Mouse (Mus musculus): Measurements from ENCODE around the gene Cracr2b.

Gene Cracr2b

DNA sequence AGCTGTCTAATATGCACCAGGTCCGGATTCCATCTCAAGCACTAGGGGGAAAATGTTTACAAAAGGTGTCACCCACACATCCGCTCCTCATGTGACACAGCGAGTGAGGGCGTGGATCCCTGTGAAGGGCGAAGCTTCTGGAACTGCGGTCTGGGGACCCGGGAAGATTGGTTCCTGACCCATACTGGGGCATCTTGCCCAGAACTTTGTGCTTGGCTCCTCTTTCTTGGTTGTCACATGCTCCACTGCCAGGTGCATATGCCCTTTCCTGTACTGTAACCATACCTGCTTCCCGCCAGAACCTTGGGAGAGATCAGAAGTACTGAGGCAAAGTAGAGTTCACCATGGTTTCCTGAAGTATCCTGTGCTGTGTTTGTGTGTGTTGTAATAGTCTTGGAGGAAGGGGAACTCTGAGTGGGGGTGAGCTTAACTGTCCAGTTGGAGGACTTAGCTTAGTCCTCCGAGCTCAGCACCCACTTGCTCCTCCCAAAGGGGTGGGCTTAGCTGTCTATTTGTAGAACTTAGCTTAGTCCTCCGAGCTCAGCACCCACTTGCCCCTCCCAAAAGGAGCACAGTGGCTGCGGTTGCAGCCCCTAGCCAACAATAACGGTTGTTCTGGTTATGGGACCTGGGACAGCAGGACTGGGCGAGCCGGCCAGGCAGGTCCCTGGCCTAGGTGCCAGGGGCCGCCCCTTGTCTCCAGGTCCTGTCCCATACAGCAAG lies at the start of gene Cracr2b:
Gene Cracr2b, plus strand, starts transcription at position 704 of the 723 bp plus-strand sequence.
- DNase-seq: peak in 1 of 2 experiments; percentile 26

DNA sequence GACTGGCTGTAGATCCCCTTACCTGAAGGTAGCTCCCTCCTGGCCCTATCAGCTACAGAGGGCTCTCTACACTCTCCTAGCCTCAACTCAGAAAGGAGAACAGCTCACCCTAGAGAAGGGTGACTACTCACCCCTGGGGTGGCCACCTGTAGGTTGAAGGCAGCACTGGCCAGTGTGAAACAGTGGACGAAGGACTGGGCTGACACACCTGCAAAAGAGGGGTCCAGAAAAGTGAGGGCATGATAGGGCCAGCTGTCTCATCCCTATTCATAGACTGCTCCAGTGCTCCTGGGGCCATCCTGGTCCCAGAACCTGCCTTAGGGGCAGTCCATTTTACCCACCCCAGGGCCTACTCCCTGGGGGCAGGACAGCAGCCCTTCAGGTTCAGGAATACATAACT lies 49.2 kb upstream of the Cracr2b start:
- DNase-seq: no peak

DNA sequence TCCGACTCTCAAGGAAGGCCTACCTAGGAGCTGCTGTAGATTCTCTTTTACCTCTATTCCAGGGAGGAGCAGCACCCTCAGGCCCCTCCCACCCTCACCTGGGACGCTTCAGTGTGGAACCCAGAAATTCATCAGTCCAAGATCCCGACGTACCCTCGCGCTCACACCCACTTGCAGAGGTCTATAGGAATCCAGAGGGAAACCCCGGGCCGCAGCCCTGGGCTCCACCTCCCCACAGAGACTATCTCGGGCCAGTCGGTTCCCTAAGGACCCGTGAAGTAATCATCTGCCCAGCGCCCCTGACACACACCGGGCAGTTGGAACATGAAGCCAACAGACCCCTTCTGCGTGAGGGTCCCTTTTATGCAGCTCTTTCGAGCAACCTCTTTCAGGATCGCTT lies 47.6 kb upstream of the Cracr2b start:
- no peak for DNase-seq

- peak; percentile 100 for DNase-seq
These were observed 46.9 kb upstream of the Cracr2b start, which contains the start of gene Gatd1 for GRCm38 (mm10) chr7:141413809-141414584. Gene Gatd1, minus strand, starts transcription at chr7:141414136.

GRCm38 (mm10) chr7:141416144-141416841 lies 44.6 kb upstream of the Cracr2b start:
- peak in 1 of 2 experiments; percentile 31 for DNase-seq

- DNase-seq: peak; percentile 46 to 49
These were observed 42.9 kb upstream of the Cracr2b start for GRCm38 (mm10) chr7:141417731-141418681.

GRCm38 (mm10) chr7:141418970-141419369 lies 41.9 kb upstream of the Cracr2b start:
- DNase-seq: peak; percentile 69 to 74

- no peak for DNase-seq
These were observed 40.7 kb upstream of the Cracr2b start for GRCm38 (mm10) chr7:141420030-141420702.

GRCm38 (mm10) chr7:141423811-141424210 lies 37.1 kb upstream of the Cracr2b start:
- DNase-seq: no peak

GRCm38 (mm10) chr7:141426948-141427730 lies 33.8 kb upstream of the Cracr2b start:
- no peak for DNase-seq

DNA sequence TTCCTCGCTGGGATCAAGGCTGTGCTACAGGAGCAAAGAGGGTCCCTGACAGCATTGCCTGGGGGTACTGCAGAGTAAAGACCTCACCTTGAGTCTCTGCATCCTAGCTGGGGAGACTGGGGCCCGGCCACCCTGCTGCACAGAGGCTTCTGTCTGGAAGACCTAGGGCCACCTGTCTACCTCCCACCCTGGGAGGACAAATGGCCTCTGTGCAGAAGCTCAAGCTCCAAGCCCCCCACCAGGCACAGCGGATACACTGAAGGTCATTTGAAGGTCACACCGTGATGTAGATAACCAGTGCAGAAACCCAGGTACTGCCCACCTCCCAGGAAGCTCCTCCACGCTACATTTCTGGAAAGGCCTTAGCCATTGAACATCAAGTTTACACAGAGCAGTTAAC lies 32.2 kb upstream of the Cracr2b start:
- DNase-seq: peak; percentile 31 to 49

- DNase-seq: peak; percentile 79 to 89
These were observed 31.6 kb upstream of the Cracr2b start, which contains the start of gene Cend1 for GRCm38 (mm10) chr7:141429310-141429709. Gene Cend1, minus strand, starts transcription at chr7:141429491.

DNA sequence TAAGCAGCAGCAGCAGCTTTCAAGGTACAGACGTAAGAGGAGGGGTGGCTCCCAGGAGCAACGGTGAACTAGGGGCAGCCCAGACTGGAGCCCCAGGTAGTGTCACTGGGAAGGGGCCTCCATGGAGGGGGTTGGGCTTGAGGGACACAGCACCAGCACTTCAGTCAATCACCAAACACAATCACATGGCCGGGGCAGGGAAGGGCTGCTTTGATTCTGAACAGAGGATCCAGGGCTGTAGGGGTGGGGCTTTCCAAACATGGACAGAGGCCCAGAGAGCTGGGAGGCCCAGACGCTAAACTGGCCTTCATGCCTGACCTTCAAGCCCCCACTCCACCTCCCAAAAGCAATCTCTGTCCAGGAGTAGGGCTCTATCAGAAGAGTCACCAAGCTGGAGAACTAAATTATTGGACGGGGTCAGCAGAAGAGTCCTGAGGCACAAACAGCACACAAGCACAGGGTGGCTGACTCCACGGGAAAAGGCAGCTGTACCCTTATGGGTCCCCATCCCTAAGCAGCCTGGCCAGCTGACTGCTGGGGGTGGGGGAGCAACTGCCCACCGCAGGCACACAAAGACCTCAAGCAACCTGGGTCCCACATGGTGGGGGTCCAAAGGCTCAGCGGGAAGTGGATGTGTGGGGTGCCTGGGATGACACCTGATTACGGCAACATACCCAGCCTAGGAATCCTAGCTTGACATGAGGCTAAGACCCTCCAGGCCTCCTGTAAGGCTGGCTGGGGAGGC lies 30.9 kb upstream of the Cracr2b start:
- peak; percentile 29 to 37 for DNase-seq

DNA sequence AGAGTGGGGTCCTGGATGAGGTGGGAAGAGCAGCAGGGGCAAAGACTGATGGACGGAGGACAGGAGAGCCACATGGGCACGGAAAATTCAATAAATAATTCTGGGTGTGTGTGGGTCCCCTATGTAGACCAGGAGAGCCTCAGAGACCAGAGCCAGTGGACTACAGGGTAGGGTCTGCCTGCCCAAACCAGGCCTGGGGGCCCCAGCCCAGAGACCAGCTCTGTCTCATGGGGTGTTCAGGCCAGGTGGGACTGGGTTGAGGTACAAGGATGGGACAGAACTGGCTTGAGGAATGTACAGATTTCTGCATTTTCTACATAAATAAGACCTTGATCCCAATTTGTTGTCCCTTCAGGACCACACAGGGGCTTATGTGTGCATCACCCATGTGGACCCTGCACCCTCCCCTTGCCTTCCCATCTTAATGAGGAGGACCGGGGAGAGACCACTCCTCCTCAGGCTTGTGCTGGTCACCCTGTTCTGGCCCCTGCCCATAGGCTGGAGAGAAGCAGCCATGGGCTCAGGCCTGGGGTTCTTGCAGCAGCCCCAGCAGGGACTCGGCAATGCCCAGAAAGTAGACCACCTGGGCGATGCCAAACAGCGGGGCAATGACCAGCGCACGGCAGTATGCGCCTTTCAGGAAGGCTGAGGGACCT lies 30.2 kb upstream of the Cracr2b start:
- peak in 1 of 2 experiments; percentile 21 for DNase-seq

GRCm38 (mm10) chr7:141431434-141432185 lies 29.3 kb upstream of the Cracr2b start:
- DNase-seq: peak in 1 of 2 experiments; percentile 37

- peak; percentile 78 to 82 for DNase-seq
These were observed 28.7 kb upstream of the Cracr2b start for GRCm38 (mm10) chr7:141432186-141432611.

- DNase-seq: peak; percentile 86 to 94
These were observed 28.0 kb upstream of the Cracr2b start for GRCm38 (mm10) chr7:141432741-141433516.

Data from cerebellum, postnatal 10 days (tissue).